Mouse (Mus musculus): ENCODE results near the gene E130208F15Rik. TPM values are rescaled to one million over a fixed set of nuclear protein-coding genes. Genes with fewer than 3 reads are reported as not detected.

The E130208F15Rik gene
- polyA plus RNA-seq, 1 experiment from 2014 or later: not detected

- Histone ChIP-seq H3K36me3 (ENCODE audit: control insufficient read depth, insufficient read depth, low read length) (no peaks in the 10 kb centered on the region), H3K4me1 (replicated peaks; ENCODE audit: control insufficient read depth, insufficient read depth, low read length) (no peaks in the 10 kb centered on the region), H3K27me3 (replicated peaks; ENCODE audit: control insufficient read depth, insufficient read depth, low read length) (peaks cover 18% of the 10 kb centered on the region), H3K4me3 (ENCODE audit: low read depth, low read length) (no peak overlapping the region), H3K4me2 (no peak overlapping the region), H3K9ac (ENCODE audit: low read depth, low read length) (no peak overlapping the region), H3K27ac (ENCODE audit: low read depth, low read length) (no peak overlapping the region), H3K9me3 (ENCODE audit: control insufficient read depth, low read length) (no peaks in the 10 kb centered on the region)
- ATAC-seq (replicated peaks; ENCODE audit: low FRiP score) (0 out of 2 replicates have a peak, but pooled peaks have one; percentile 7), DNase-seq (ENCODE audit: low spot score) (peak; percentile 66)
- WGBS: 4% methylated on average over 9 of the region's 9 CpGs
Observed at GRCm38 (mm10) chr7:30336384-30336783, 14.8 kb downstream of the E130208F15Rik start.

- H3K27me3 ChIP-seq (replicated peaks; ENCODE audit: control insufficient read depth, insufficient read depth, low read length): peaks cover 14% of the 10 kb centered on the region
- ATAC-seq (replicated peaks; ENCODE audit: low FRiP score): no peak
- H3K4me1 ChIP-seq (replicated peaks; ENCODE audit: control insufficient read depth, insufficient read depth, low read length): no peaks in the 10 kb centered on the region
- no peak for DNase-seq (ENCODE audit: low spot score)
- 60% methylated on average over 5 of the region's 5 CpGs for WGBS
- no peak overlapping the region for H3K27ac ChIP-seq (ENCODE audit: low read depth, low read length)
- no peaks in the 10 kb centered on the region for H3K36me3 ChIP-seq (ENCODE audit: control insufficient read depth, insufficient read depth, low read length)
- H3K4me2 ChIP-seq: no peak overlapping the region
- no peak overlapping the region for H3K9ac ChIP-seq (ENCODE audit: low read depth, low read length)
- H3K9me3 ChIP-seq (ENCODE audit: control insufficient read depth, low read length): no peaks in the 10 kb centered on the region
- no peak overlapping the region for H3K4me3 ChIP-seq (ENCODE audit: low read depth, low read length)
Observed at GRCm38 (mm10) chr7:30339432-30340109, 18.0 kb downstream of the E130208F15Rik start.

GRCm38 (mm10) chr7:30346635-30347379 is 25.3 kb downstream of the E130208F15Rik start:
- Histone ChIP-seq H3K4me3 (ENCODE audit: low read depth, low read length) (no peak overlapping the region), H3K4me1 (replicated peaks; ENCODE audit: control insufficient read depth, insufficient read depth, low read length) (no peaks in the 10 kb centered on the region), H3K27me3 (replicated peaks; ENCODE audit: control insufficient read depth, insufficient read depth, low read length) (peaks cover 24% of the 10 kb centered on the region), H3K36me3 (ENCODE audit: control insufficient read depth, insufficient read depth, low read length) (no peaks in the 10 kb centered on the region), H3K4me2 (no peak overlapping the region), H3K9ac (ENCODE audit: low read depth, low read length) (no peak overlapping the region), H3K27ac (ENCODE audit: low read depth, low read length) (no peak overlapping the region), H3K9me3 (ENCODE audit: control insufficient read depth, low read length) (no peaks in the 10 kb centered on the region)
- 24% methylated on average over 21 of the region's 21 CpGs for WGBS
- DNase-seq (ENCODE audit: low spot score) (peak; percentile 73), ATAC-seq (replicated peaks; ENCODE audit: low FRiP score) (no peak)

GRCm38 (mm10) chr7:30347828-30348227 is 26.3 kb downstream of the E130208F15Rik start:
- DNase-seq (ENCODE audit: low spot score) (peak; percentile 69), ATAC-seq (replicated peaks; ENCODE audit: low FRiP score) (no peak)
- H3K27me3 ChIP-seq (replicated peaks; ENCODE audit: control insufficient read depth, insufficient read depth, low read length): peaks cover 24% of the 10 kb centered on the region

GRCm38 (mm10) chr7:30353279-30353822 is 31.8 kb downstream of the E130208F15Rik start:
- peaks cover 11% of the 10 kb centered on the region for H3K27me3 ChIP-seq (replicated peaks; ENCODE audit: control insufficient read depth, insufficient read depth, low read length)
- 19% methylated on average over 6 of the region's 6 CpGs for WGBS
- no peaks in the 10 kb centered on the region for H3K36me3 ChIP-seq (ENCODE audit: control insufficient read depth, insufficient read depth, low read length)
- H3K4me1 ChIP-seq (replicated peaks; ENCODE audit: control insufficient read depth, insufficient read depth, low read length): 0 out of 2 replicates have a peak, but pooled peaks cover 6% of the 10 kb centered on the region
- no peak overlapping the region for H3K9ac ChIP-seq (ENCODE audit: low read depth, low read length)
- H3K4me2 ChIP-seq: no peak overlapping the region
- H3K9me3 ChIP-seq (ENCODE audit: control insufficient read depth, low read length): no peaks in the 10 kb centered on the region
- DNase-seq (ENCODE audit: low spot score) (peak; percentile 62), ATAC-seq (replicated peaks; ENCODE audit: low FRiP score) (no peak)
- no peak overlapping the region for H3K4me3 ChIP-seq (ENCODE audit: low read depth, low read length)
- peak overlapping the region; percentile 62; the same call in 1 of the 2 replicates for H3K27ac ChIP-seq (ENCODE audit: low read depth, low read length)

More at GRCm38 (mm10) chr7:30347828-30348227, 26.3 kb downstream of the E130208F15Rik start:
- Histone ChIP-seq H3K27ac (ENCODE audit: low read depth, low read length) (no peak overlapping the region), H3K9ac (ENCODE audit: low read depth, low read length) (no peak overlapping the region), H3K4me3 (ENCODE audit: low read depth, low read length) (no peak overlapping the region), H3K4me2 (no peak overlapping the region), H3K4me1 (replicated peaks; ENCODE audit: control insufficient read depth, insufficient read depth, low read length) (no peaks in the 10 kb centered on the region), H3K9me3 (ENCODE audit: control insufficient read depth, low read length) (no peaks in the 10 kb centered on the region), H3K36me3 (ENCODE audit: control insufficient read depth, insufficient read depth, low read length) (no peaks in the 10 kb centered on the region)
- WGBS: 1% methylated on average over 30 of the region's 30 CpGs

- peak overlapping the region; percentile 62; the same call in 1 of the 2 replicates for H3K27ac ChIP-seq (ENCODE audit: low read depth, low read length)
Observed at GRCm38 (mm10) chr7:30354059-30354458, 32.5 kb downstream of the E130208F15Rik start.

GRCm38 (mm10) chr7:30358378-30359186 is 37.0 kb downstream of the E130208F15Rik start:
- Histone ChIP-seq H3K9ac (ENCODE audit: low read depth, low read length) (no peak overlapping the region), H3K4me1 (replicated peaks; ENCODE audit: control insufficient read depth, insufficient read depth, low read length) (0 out of 2 replicates have a peak, but pooled peaks cover 6% of the 10 kb centered on the region), H3K27ac (ENCODE audit: low read depth, low read length) (peak overlapping the region; percentile 80; the same call in 1 of the 2 replicates), H3K9me3 (ENCODE audit: control insufficient read depth, low read length) (no peaks in the 10 kb centered on the region), H3K4me2 (peak overlapping the region; percentile 39), H3K36me3 (ENCODE audit: control insufficient read depth, insufficient read depth, low read length) (no peaks in the 10 kb centered on the region), H3K27me3 (replicated peaks; ENCODE audit: control insufficient read depth, insufficient read depth, low read length) (peaks cover 31% of the 10 kb centered on the region), H3K4me3 (ENCODE audit: low read depth, low read length) (no peak overlapping the region)
- ATAC-seq (replicated peaks; ENCODE audit: low FRiP score): no peak
- WGBS: 61% methylated on average over 7 of the region's 7 CpGs
- DNase-seq (ENCODE audit: low spot score): no peak

More at GRCm38 (mm10) chr7:30354059-30354458, 32.5 kb downstream of the E130208F15Rik start:
- Histone ChIP-seq H3K27me3 (replicated peaks; ENCODE audit: control insufficient read depth, insufficient read depth, low read length) (peaks cover 4% of the 10 kb centered on the region; the same call in 1 of the 2 replicates), H3K36me3 (ENCODE audit: control insufficient read depth, insufficient read depth, low read length) (no peaks in the 10 kb centered on the region), H3K9me3 (ENCODE audit: control insufficient read depth, low read length) (no peaks in the 10 kb centered on the region), H3K4me1 (replicated peaks; ENCODE audit: control insufficient read depth, insufficient read depth, low read length) (0 out of 2 replicates have a peak, but pooled peaks cover 6% of the 10 kb centered on the region), H3K4me3 (ENCODE audit: low read depth, low read length) (no peak overlapping the region), H3K4me2 (no peak overlapping the region; the same call in 1 of the 2 replicates), H3K9ac (ENCODE audit: low read depth, low read length) (no peak overlapping the region)
- 65% methylated on average over 4 of the region's 4 CpGs for WGBS
- DNase-seq (ENCODE audit: low spot score) (no peak), ATAC-seq (replicated peaks; ENCODE audit: low FRiP score) (peak; percentile 37; the same call in 1 of the 2 replicates)
